Mouse (Mus musculus): ENCODE measurements around the gene Cdhr2. TPM values are rescaled to one million over a fixed set of nuclear protein-coding genes. Genes with fewer than 3 reads are reported as not detected.

The Cdhr2 gene
- polyA plus RNA-seq, 1 experiment from 2014 or later: not detected

- Histone ChIP-seq H3K4me3 (ENCODE audit: low read depth, low read length) (peak overlapping the region; percentile 94), H3K9me3 (ENCODE audit: control insufficient read depth, low read length) (no peaks in the 10 kb centered on the region), H3K4me2 (ENCODE audit: low read depth, severe bottlenecking) (peak overlapping the region; percentile 58), H3K4me1 (ENCODE audit: control insufficient read depth, insufficient read depth, low read length) (peaks cover 25% of the 10 kb centered on the region), H3K27me3 (ENCODE audit: control insufficient read depth, insufficient read depth, low read length) (no peaks in the 10 kb centered on the region), H3K36me3 (ENCODE audit: control insufficient read depth, insufficient read depth, low read length) (peaks cover 18% of the 10 kb centered on the region), H3K27ac (replicated peaks; ENCODE audit: low read depth, low read length) (peak overlapping the region; percentile 92), H3K9ac (ENCODE audit: low read length) (peak overlapping the region; percentile 98)
- peak; percentile 91 for ATAC-seq (ENCODE audit: insufficient number of reproducible peaks, low FRiP score, low TSS enrichment, low read depth)
- DNase-seq (ENCODE audit: low spot score): peak; percentile 99
- under 1% methylated on average over 81 of the region's 82 CpGs for WGBS
Observed at GRCm38 (mm10) chr13:54687575-54688424, 13.5 kb upstream of the Cdhr2 start.

DNA sequence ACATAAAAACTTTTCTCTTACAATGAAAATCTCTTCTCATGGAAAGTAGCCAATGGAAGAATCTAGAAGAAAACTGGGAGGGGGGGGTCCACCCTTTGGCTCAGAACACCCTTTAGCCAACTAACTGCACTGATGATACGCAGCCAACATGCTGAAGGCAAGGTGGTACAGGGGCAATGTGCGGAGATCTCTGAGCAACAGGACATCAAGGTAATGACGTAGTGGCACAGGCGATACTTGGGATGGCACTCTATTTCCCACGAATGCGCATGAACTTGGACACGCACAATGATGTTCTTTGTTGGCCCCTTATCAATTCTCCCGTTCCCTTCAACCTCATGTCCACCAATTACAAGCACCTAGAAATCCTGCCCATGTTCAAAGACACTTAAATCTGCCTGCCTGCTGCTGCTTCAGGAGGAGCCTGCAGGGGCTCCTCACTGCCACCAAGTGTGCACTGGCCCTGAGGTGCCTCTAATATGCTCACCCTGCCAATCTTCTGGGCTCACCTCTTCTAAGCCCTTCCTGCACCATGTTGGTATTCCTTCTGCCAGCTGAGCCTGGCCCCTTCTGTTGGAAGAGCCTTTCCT is 11.0 kb upstream of the Cdhr2 start:
- no peak for ATAC-seq (ENCODE audit: insufficient number of reproducible peaks, low FRiP score, low TSS enrichment, low read depth)
- Histone ChIP-seq H3K27me3 (ENCODE audit: control insufficient read depth, insufficient read depth, low read length) (no peaks in the 10 kb centered on the region), H3K36me3 (ENCODE audit: control insufficient read depth, insufficient read depth, low read length) (no peaks in the 10 kb centered on the region), H3K4me2 (ENCODE audit: low read depth, severe bottlenecking) (no peak overlapping the region), H3K9me3 (ENCODE audit: control insufficient read depth, low read length) (no peaks in the 10 kb centered on the region), H3K27ac (replicated peaks; ENCODE audit: low read depth, low read length) (no peak overlapping the region), H3K9ac (ENCODE audit: low read length) (no peak overlapping the region), H3K4me3 (ENCODE audit: low read depth, low read length) (no peak overlapping the region), H3K4me1 (ENCODE audit: control insufficient read depth, insufficient read depth, low read length) (peaks cover 21% of the 10 kb centered on the region)
- no peak for DNase-seq (ENCODE audit: low spot score)
- 94% methylated on average over 8 of the region's 8 CpGs for WGBS

- H3K4me2 ChIP-seq (ENCODE audit: low read depth, severe bottlenecking): 0 out of 2 replicates have a peak overlapping the region, but pooled peaks have one; percentile 17
Observed at GRCm38 (mm10) chr13:54691737-54692136, 9.5 kb upstream of the Cdhr2 start.

GRCm38 (mm10) chr13:54692711-54693557 is 8.3 kb upstream of the Cdhr2 start:
- no peak for DNase-seq (ENCODE audit: low spot score)
- Histone ChIP-seq H3K4me3 (ENCODE audit: low read depth, low read length) (peak overlapping the region; percentile 97), H3K4me1 (ENCODE audit: control insufficient read depth, insufficient read depth, low read length) (peaks cover 13% of the 10 kb centered on the region), H3K9ac (ENCODE audit: low read length) (peak overlapping the region; percentile 88), H3K4me2 (ENCODE audit: low read depth, severe bottlenecking) (peak overlapping the region; percentile 86), H3K27me3 (ENCODE audit: control insufficient read depth, insufficient read depth, low read length) (no peaks in the 10 kb centered on the region), H3K36me3 (ENCODE audit: control insufficient read depth, insufficient read depth, low read length) (no peaks in the 10 kb centered on the region), H3K9me3 (ENCODE audit: control insufficient read depth, low read length) (no peaks in the 10 kb centered on the region), H3K27ac (replicated peaks; ENCODE audit: low read depth, low read length) (peak overlapping the region; percentile 65; the same call in 1 of the 2 replicates)
- ATAC-seq (ENCODE audit: insufficient number of reproducible peaks, low FRiP score, low TSS enrichment, low read depth): no peak
- 13% methylated on average over 21 of the region's 21 CpGs for WGBS

More at GRCm38 (mm10) chr13:54691737-54692136, 9.5 kb upstream of the Cdhr2 start:
- Histone ChIP-seq H3K9ac (ENCODE audit: low read length) (no peak overlapping the region), H3K4me3 (ENCODE audit: low read depth, low read length) (no peak overlapping the region), H3K27me3 (ENCODE audit: control insufficient read depth, insufficient read depth, low read length) (no peaks in the 10 kb centered on the region), H3K36me3 (ENCODE audit: control insufficient read depth, insufficient read depth, low read length) (no peaks in the 10 kb centered on the region), H3K9me3 (ENCODE audit: control insufficient read depth, low read length) (no peaks in the 10 kb centered on the region), H3K4me1 (ENCODE audit: control insufficient read depth, insufficient read depth, low read length) (peaks cover 13% of the 10 kb centered on the region), H3K27ac (replicated peaks; ENCODE audit: low read depth, low read length) (no peak overlapping the region)
- ATAC-seq (ENCODE audit: insufficient number of reproducible peaks, low FRiP score, low TSS enrichment, low read depth): no peak
- no peak for DNase-seq (ENCODE audit: low spot score)

GRCm38 (mm10) chr13:54693558-54694347 is 7.5 kb upstream of the Cdhr2 start, which contains the start of gene Rnf44:
Gene Rnf44, minus strand, starts transcription at chr13:54693907.
- Histone ChIP-seq H3K27ac (replicated peaks; ENCODE audit: low read depth, low read length) (peak within 1 kb of the TSS; percentile 65; the same call in 1 of the 2 replicates), H3K9ac (ENCODE audit: low read length) (peak within 1 kb of the TSS; percentile 88), H3K4me1 (ENCODE audit: control insufficient read depth, insufficient read depth, low read length) (peaks cover 13% of the 10 kb centered on the region), H3K4me2 (ENCODE audit: low read depth, severe bottlenecking) (peak within 1 kb of the TSS; percentile 86), H3K27me3 (ENCODE audit: control insufficient read depth, insufficient read depth, low read length) (no peaks in the 10 kb centered on the region), H3K4me3 (ENCODE audit: low read depth, low read length) (peak within 1 kb of the TSS; percentile 97), H3K36me3 (ENCODE audit: control insufficient read depth, insufficient read depth, low read length) (no peaks in the 10 kb centered on the region), H3K9me3 (ENCODE audit: control insufficient read depth, low read length) (no peaks in the 10 kb centered on the region)
- peak; percentile 99 for DNase-seq (ENCODE audit: low spot score)
- ATAC-seq (ENCODE audit: insufficient number of reproducible peaks, low FRiP score, low TSS enrichment, low read depth): peak; percentile 99
- under 1% methylated on average over 73 of the region's 92 CpGs for WGBS

DNA sequence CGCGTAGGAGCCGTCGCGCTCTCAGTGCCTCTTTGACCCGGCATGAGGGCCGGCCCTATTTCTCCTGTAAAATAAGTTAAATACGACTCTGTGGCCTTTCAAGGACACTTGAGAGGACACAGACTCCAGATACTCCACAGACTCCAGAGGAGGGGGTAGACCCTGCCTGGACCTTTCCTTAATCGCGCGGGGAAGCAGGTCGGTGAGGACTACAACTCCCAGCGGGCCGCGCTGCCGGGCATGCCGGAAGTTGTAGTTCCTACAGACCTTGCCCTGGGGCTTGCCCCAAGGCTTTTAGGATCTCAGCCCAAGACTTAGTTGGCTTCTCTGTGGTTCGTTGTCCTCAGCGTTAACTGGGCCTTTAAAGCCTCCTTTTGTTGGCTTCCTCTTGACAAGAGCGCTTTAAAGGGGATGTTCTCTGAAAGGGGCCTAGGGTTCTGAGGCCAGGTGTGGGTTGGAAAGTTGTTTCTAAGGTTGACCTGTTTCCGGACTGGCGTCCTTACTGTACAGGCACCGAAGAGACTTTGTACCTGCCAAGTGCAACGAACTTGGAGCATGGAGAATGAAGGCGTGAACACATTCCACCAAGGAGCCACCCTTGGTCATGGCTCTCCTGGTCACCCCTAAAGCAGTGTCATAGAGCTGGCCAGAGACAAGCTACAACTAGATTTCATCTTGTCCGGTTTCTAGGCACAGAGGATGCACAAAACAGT is 6.8 kb upstream of the Cdhr2 start:
- Histone ChIP-seq H3K9me3 (ENCODE audit: control insufficient read depth, low read length) (no peaks in the 10 kb centered on the region), H3K27ac (replicated peaks; ENCODE audit: low read depth, low read length) (peak overlapping the region; percentile 48; the same call in 1 of the 2 replicates), H3K4me2 (ENCODE audit: low read depth, severe bottlenecking) (peak overlapping the region; percentile 42), H3K27me3 (ENCODE audit: control insufficient read depth, insufficient read depth, low read length) (no peaks in the 10 kb centered on the region), H3K4me3 (ENCODE audit: low read depth, low read length) (peak overlapping the region; percentile 97), H3K4me1 (ENCODE audit: control insufficient read depth, insufficient read depth, low read length) (peaks cover 13% of the 10 kb centered on the region), H3K36me3 (ENCODE audit: control insufficient read depth, insufficient read depth, low read length) (no peaks in the 10 kb centered on the region), H3K9ac (ENCODE audit: low read length) (peak overlapping the region; percentile 49; the same call in 1 of the 2 replicates)
- ATAC-seq (ENCODE audit: insufficient number of reproducible peaks, low FRiP score, low TSS enrichment, low read depth): peak; percentile 65
- no peak for DNase-seq (ENCODE audit: low spot score)
- 18% methylated on average over 26 of the region's 26 CpGs for WGBS

DNA sequence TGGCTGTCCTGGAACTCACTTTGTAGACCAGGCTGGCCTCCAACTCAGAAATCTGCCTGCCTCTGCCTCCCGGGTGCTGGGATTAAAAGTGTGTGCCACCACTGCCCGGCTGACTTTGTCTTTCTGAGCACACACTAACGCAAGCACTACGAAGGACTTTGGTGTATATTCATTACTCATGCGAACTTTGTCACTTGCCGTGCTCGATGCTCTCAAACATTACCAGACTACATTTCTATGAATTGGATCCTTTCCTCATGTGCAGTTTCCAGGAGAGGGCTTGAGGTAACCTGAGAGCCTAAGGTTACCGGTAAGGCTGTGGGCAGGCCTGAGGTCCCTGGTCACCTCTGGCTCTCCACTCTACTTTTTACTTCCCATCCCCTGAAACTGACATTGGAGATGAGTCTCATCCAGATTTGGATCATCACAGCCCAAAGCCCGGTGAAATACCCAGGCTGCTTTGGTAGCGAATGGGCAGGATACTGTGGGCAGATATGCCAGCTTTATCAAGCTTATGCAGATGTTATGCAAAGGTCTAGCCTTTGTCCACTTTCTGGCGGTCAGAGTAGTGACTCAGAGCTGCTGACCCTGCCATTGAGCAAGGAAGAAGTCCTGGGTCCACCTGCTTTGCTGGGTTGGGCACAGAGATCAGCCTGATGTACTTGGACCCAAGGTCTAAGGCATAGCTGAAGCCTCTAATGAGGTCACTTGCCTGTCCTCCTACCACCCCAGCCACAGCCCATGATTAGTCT is 5.6 kb upstream of the Cdhr2 start:
- no peak overlapping the region for H3K4me2 ChIP-seq (ENCODE audit: low read depth, severe bottlenecking)
- WGBS: 89% methylated on average over 11 of the region's 11 CpGs
- no peak overlapping the region for H3K27ac ChIP-seq (replicated peaks; ENCODE audit: low read depth, low read length)

More for the DNA sequence above, 5.6 kb upstream of the Cdhr2 start:
- DNase-seq (ENCODE audit: low spot score) (no peak), ATAC-seq (ENCODE audit: insufficient number of reproducible peaks, low FRiP score, low TSS enrichment, low read depth) (no peak)
- H3K9me3 ChIP-seq (ENCODE audit: control insufficient read depth, low read length): no peaks in the 10 kb centered on the region
- H3K27me3 ChIP-seq (ENCODE audit: control insufficient read depth, insufficient read depth, low read length): no peaks in the 10 kb centered on the region
- no peaks in the 10 kb centered on the region for H3K36me3 ChIP-seq (ENCODE audit: control insufficient read depth, insufficient read depth, low read length)
- peaks cover 13% of the 10 kb centered on the region for H3K4me1 ChIP-seq (ENCODE audit: control insufficient read depth, insufficient read depth, low read length)
- H3K9ac ChIP-seq (ENCODE audit: low read length): no peak overlapping the region
- H3K4me3 ChIP-seq (ENCODE audit: low read depth, low read length): no peak overlapping the region

Measured in limb, embryonic 11.5 days (tissue).